Mouse (Mus musculus) kidney, adult 2 months (tissue): ENCODE measurements around the gene Crhr2. TPM values are rescaled to one million over a fixed set of nuclear protein-coding genes. Genes with fewer than 3 reads are reported as not detected.

Experiments used
- DNase-seq: peaks from one replicate; pipeline ENCODE4 v3.0.0; 2021
- H3K27ac ChIP-seq: fragments of 200-500 bp; 2 replicates; pipeline ENCODE4 v1.5.1; 2012; ENCODE audit warnings: low read depth, low read length, control low read depth, inconsistent platforms; ENCODE audit not compliant: insufficient read depth
- H3K27me3 ChIP-seq: fragments of 200-500 bp; replicated peaks from 2 replicates; pipeline ENCODE4 v1.6.1; 2012; ENCODE audit warnings: mild to moderate bottlenecking, moderate library complexity, low read length, inconsistent platforms; ENCODE audit not compliant: control insufficient read depth, insufficient read depth
- H3K36me3 ChIP-seq: fragments of 200-500 bp; 2 replicates; pipeline ENCODE4 v1.6.1; 2012; ENCODE audit warnings: mild to moderate bottlenecking, moderate library complexity, low read length, inconsistent platforms; ENCODE audit not compliant: control insufficient read depth, insufficient read depth
- H3K4me1 ChIP-seq: fragments of 200-500 bp; 2 replicates; pipeline ENCODE4 v1.6.1; 2011; ENCODE audit warnings: low read length; ENCODE audit not compliant: control insufficient read depth, insufficient read depth
- H3K4me3 ChIP-seq: fragments of 200-500 bp; 2 replicates; pipeline ENCODE4 v1.5.1; 2011; ENCODE audit warnings: mild to moderate bottlenecking, low read depth, low read length, control low read depth; ENCODE audit not compliant: insufficient read depth
- CTCF ChIP-seq: fragments of 200-500 bp; conservative IDR thresholded peaks from 2 replicates; pipeline ENCODE4 v1.5.1; 2011; ENCODE audit warnings: low read depth, mild to moderate bottlenecking, control low read depth, low read length, moderate library complexity, mixed read lengths; ENCODE audit not compliant: insufficient read depth, insufficient read length
- POLR2A ChIP-seq: fragments of 200-500 bp; IDR thresholded peaks from one replicate; pipeline ENCODE4 v1.6.1; 2011; ENCODE audit warnings: low read depth, low read length, control low read depth
- WGBS: fragments of 180-500 bp; shearing (Covaris S2); methylation state at CpG from one replicate; pipeline ENCODE4 v1.1.7; 2018; 5-methylcytosine and 5-hydroxymethylcytosine counted together
- polyA plus RNA-seq: library from polyadenylated mRNA; depleted of rRNA; stranded (reverse); fragments of >200 nt; gene quantifications from 2 replicates; pipeline ENCODE4 v1.2.3, GENCODE M21; 2012

The Crhr2 gene
- polyA plus RNA-seq, 1 experiment: 1.5 TPM

DNA sequence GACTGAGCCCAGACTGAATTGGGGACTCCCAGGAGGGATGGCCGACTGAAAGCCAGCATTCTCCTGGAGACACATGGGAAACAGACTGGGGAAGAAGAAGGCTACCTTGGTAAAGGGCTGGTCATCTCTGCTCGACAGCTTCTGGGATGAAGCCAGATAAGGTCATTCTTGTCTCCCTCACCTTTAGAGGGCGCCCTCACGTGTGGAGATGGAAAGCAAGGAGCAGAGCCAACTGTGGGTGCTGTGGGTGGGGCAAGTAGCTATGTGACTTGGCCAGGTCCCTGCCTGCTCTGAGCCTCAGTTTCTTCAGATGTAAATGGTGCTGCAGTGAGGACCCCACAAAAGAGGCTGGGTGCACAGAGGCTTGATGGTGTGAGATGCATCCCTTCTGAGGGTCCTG, 42.2 kb downstream of the Crhr2 start:
- 39% methylated on average over 4 of the region's 4 CpGs for WGBS
- no peaks in the 10 kb centered on the region for H3K36me3 ChIP-seq
- H3K4me3 ChIP-seq: no peak overlapping the region
- no peak overlapping the region for H3K27ac ChIP-seq
- peak; percentile 29 for DNase-seq
- peak; percentile 39 for TF ChIP-seq CTCF
- TF ChIP-seq POLR2A: no peak
- H3K27me3 ChIP-seq: no peaks in the 10 kb centered on the region
- 0 out of 2 replicates have a peak, but pooled peaks cover 3% of the 10 kb centered on the region for H3K4me1 ChIP-seq

- H3K36me3 ChIP-seq: no peaks in the 10 kb centered on the region
- WGBS: 74% methylated on average over 4 of the region's 4 CpGs
Measured at GRCm38 (mm10) chr6:55087355-55087754, 45.5 kb downstream of the Crhr2 start.

DNA sequence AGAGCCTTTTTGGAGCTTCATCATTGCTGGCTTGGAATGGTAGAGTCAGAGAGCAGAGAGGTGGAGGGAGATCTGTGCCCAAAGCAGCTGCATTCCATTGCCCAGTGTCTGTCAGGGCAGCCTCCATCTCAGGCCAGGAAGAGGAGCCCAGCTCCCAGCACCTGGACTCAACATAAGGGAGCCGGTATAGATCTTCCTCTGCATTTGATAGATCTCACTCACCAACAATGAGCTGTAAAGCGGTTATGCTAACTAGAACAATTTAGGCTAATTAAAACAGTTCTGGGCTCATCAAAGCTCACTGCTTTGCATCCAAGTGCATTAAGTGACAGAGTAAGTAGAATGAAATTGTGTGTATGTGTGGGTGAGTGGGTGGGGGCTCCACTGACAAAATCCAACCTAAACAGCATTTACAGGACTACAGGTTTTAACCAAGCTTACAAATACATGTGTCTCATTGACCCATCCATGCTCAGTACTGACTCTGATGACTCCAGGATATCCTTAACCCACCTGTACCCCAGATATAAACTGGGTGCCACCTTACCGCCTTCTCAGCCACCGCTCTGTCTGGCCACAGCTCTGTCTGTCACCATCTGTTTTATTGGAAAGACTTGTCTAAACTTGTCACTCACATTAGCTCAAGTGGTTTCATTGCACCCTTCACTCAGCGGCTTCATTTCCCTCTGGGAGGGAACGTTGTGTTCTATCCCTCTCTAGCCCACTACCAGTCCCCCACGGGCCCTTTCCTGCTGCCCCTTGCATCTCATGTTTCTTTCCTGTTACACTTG, 50.4 kb downstream of the Crhr2 start:
- Histone ChIP-seq H3K27ac (no peak overlapping the region), H3K4me1 (no peaks in the 10 kb centered on the region), H3K4me3 (no peak overlapping the region), H3K27me3 (no peaks in the 10 kb centered on the region), H3K36me3 (no peaks in the 10 kb centered on the region; the same call in 1 of the 2 replicates)
- 49% methylated on average over 7 of the region's 7 CpGs for WGBS
- no peak for DNase-seq
- TF ChIP-seq POLR2A (no peak), CTCF (no peak)

More at GRCm38 (mm10) chr6:55087355-55087754, 45.5 kb downstream of the Crhr2 start:
- no peak overlapping the region for H3K4me3 ChIP-seq
- no peaks in the 10 kb centered on the region for H3K27me3 ChIP-seq
- H3K4me1 ChIP-seq: 0 out of 2 replicates have a peak, but pooled peaks cover 3% of the 10 kb centered on the region
- no peak for DNase-seq
- no peak overlapping the region for H3K27ac ChIP-seq
- TF ChIP-seq CTCF: no peak
- TF ChIP-seq POLR2A: no peak

GRCm38 (mm10) chr6:55081379-55081778, 51.4 kb downstream of the Crhr2 start:
- H3K4me3 ChIP-seq: no peak overlapping the region
- DNase-seq: no peak
- H3K27me3 ChIP-seq: no peaks in the 10 kb centered on the region
- H3K4me1 ChIP-seq: no peaks in the 10 kb centered on the region
- WGBS: 89% methylated on average over 3 of the region's 3 CpGs
- TF ChIP-seq CTCF: no peak
- H3K36me3 ChIP-seq: peaks cover 1% of the 10 kb centered on the region
- H3K27ac ChIP-seq: no peak overlapping the region

DNA sequence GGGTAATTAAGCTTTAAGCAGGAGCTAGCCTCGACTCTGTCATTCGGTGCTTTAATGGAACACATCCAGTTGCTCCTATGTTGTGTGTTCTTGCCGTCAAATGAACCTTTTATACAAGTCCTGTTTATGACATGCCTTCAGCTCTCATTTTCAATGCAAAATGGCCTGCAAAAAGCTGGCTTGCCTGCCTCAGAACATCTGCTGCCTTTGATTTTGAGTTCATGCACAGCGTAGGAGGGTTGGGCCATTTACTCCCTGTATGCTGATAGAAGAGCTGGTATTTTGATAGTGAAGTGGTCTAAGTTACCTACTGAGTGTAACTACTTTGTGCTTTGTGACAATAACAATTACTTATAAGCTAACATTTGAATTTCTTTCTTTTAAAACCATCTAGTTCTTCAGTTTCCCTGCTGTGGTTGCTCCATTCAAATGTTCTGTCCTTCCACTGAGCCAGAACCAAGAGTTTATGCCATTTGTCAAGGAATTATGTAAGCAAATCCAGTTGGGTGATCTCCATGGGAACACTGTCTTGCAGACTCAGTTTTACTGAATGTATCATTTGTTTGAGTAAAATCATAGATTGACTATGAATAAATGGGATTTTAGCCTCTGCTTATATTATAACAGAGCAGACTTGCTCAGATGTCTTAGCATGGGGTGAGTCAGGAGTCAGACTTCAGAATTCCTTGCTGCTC, 56.1 kb downstream of the Crhr2 start:
- 85% methylated on average over 4 of the region's 4 CpGs for WGBS
- Histone ChIP-seq H3K4me1 (no peaks in the 10 kb centered on the region), H3K36me3 (peaks cover 3% of the 10 kb centered on the region), H3K27me3 (no peaks in the 10 kb centered on the region), H3K27ac (no peak overlapping the region), H3K4me3 (no peak overlapping the region)
- no peak for TF ChIP-seq POLR2A
- DNase-seq: no peak

DNA sequence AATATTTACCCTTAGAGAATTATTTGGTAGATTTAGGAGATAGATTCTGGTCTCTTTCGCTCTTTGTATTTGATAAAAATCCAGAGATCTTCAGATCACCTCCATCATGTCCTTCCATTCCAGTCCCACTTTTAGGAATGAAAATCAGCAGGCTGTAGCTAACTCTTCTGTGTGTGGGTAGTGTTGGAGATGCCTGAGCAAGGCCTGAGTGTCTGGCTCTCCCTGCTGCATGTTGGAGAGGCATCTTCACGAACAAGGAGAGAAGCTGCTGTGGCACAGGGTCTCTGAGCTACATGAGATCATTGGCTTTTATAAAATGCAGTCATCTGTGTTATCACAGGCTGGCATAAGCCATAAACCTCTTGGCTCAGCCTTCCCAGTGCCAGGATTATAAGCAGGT, 66.9 kb downstream of the Crhr2 start:
- no peak for TF ChIP-seq POLR2A
- TF ChIP-seq CTCF: no peak
- no peak overlapping the region for H3K4me3 ChIP-seq
- 93% methylated on average over 2 of the region's 2 CpGs for WGBS
- no peak for DNase-seq
- H3K4me1 ChIP-seq: no peaks in the 10 kb centered on the region
- H3K36me3 ChIP-seq: peaks cover 4% of the 10 kb centered on the region; the same call in 1 of the 2 replicates
- H3K27ac ChIP-seq: no peak overlapping the region
- no peaks in the 10 kb centered on the region for H3K27me3 ChIP-seq

DNA sequence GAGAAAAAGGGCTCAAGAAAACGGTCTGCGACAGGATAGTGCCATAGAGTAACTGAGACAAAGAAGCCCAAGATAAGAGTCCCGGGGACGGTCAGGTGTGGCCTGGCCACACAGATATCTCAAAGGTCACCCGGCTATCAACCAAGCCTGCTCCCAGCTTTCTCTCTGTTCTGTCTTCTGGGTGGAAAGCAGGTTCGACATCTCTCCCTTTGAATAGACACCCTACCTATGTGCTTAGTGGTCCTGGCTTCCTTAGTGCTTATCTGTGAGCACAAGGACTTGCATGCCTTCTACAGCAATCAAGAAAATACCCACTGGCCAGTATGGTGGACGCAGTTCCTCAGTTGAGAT, 68.4 kb downstream of the Crhr2 start:
- no peak overlapping the region for H3K4me3 ChIP-seq
- WGBS: 95% methylated on average over 7 of the region's 7 CpGs
- no peak for DNase-seq
- no peak for TF ChIP-seq CTCF
- H3K27ac ChIP-seq: no peak overlapping the region
- no peaks in the 10 kb centered on the region for H3K27me3 ChIP-seq
- H3K4me1 ChIP-seq: no peaks in the 10 kb centered on the region
- peaks cover 6% of the 10 kb centered on the region; the same call in 1 of the 2 replicates for H3K36me3 ChIP-seq
